Mouse (Mus musculus) G1E (cell line): Measurements from ENCODE around the gene Ralgds. TPM values are rescaled to one million over a fixed set of nuclear protein-coding genes. Genes with fewer than 3 reads are reported as not detected.

Experiments
- ATAC-seq: 2 replicates; pipeline ENCODE4 v1.8.0; 2016; ENCODE audit warnings: mild to moderate bottlenecking; ENCODE audit not compliant: insufficient number of reproducible peaks, poor library complexity, low FRiP score, severe bottlenecking; ENCODE audit errors: extremely low read depth
- DNase-seq: peaks from one replicate; pipeline ENCODE4 v3.0.0; 2012; ENCODE audit warnings: low spot score
- H3K27me3 ChIP-seq: 2 replicates; pipeline ENCODE4 v1.6.1; 2012; ENCODE audit warnings: mild to moderate bottlenecking, low read length, inconsistent platforms; ENCODE audit not compliant: insufficient read depth
- H3K36me3 ChIP-seq: replicated peaks from 2 replicates; pipeline ENCODE3; 2012; ENCODE audit warnings: mild to moderate bottlenecking, inconsistent platforms
- H3K4me1 ChIP-seq: 2 replicates; pipeline ENCODE4 v1.6.1; 2012; ENCODE audit warnings: low read depth, low read length, inconsistent platforms, mixed read lengths; ENCODE audit not compliant: insufficient read depth
- H3K4me3 ChIP-seq: 2 replicates; pipeline ENCODE4 v1.5.1; 2012; ENCODE audit warnings: low read depth, mild to moderate bottlenecking, inconsistent platforms, low read length, moderate library complexity, mixed read lengths
- H3K9me3 ChIP-seq: replicated peaks from 2 replicates; pipeline ENCODE4 v1.6.1; 2012; ENCODE audit warnings: inconsistent platforms
- CTCF ChIP-seq: IDR thresholded peaks from 2 replicates; pipeline ENCODE4 v1.5.1; 2012; ENCODE audit warnings: low read depth, low read length, inconsistent platforms, mixed read lengths
- GATA1 ChIP-seq: IDR thresholded peaks from 2 replicates; pipeline ENCODE4 v1.6.1; 2012; ENCODE audit warnings: borderline replicate concordance, low read length, inconsistent platforms, mixed read lengths
- GATA2 ChIP-seq: IDR thresholded peaks from 2 replicates; pipeline ENCODE4 v1.6.1; 2012; ENCODE audit warnings: low read depth, low read length, inconsistent platforms, borderline replicate concordance
- POLR2AphosphoS5 ChIP-seq: IDR thresholded peaks from 2 replicates; pipeline ENCODE4 v1.6.1; 2012; ENCODE audit warnings: low read depth, low read length, inconsistent platforms; ENCODE audit not compliant: insufficient replicate concordance
- TAL1 ChIP-seq: conservative IDR thresholded peaks from 2 replicates; pipeline ENCODE4 v1.6.1; 2012; ENCODE audit warnings: low read depth, low read length, inconsistent platforms, mixed read lengths
- polyA plus RNA-seq: library from polyadenylated mRNA; stranded (reverse); fragments of >175 nt; gene quantifications from 2 replicates; pipeline ENCODE4 v1.2.3, GENCODE M21; 2012
- total RNA-seq, 2 experiments: library from RNA; stranded (forward) in 1 of 2; stranded (reverse) in 1 of 2; fragments of 200-1000 nt in 1 of 2; fragments of >200 nt in 1 of 2; fragmentation: Nextera tagmentation in 1 of 2; gene quantifications; 2 replicates each; pipeline ENCODE4 v1.2.3; 2014 to 2017

Gene Ralgds
- total and polyA plus RNA-seq, 3 experiments = 0.02 to 0.49 TPM; not detected in 1

GRCm38 (mm10) chr2:28530311-28530710 lies 17.4 kb downstream of the Ralgds start:
- ATAC-seq (no peak), DNase-seq (no peak)
- H3K4me1 ChIP-seq = peaks cover 10% of the 10 kb centered on the region

GRCm38 (mm10) chr2:28532938-28533771 lies 20.2 kb downstream of the Ralgds start:
- TF ChIP-seq CTCF = no peak
- TF ChIP-seq GATA1 = no peak
- no peak for TF ChIP-seq GATA2
- no peak for TF ChIP-seq POLR2AphosphoS5
- no peak for TF ChIP-seq TAL1

More at GRCm38 (mm10) chr2:28530311-28530710, 17.4 kb downstream of the Ralgds start:
- Histone ChIP-seq H3K9me3 (no peaks in the 10 kb centered on the region), H3K4me3 (no peak overlapping the region), H3K36me3 (no peaks in the 10 kb centered on the region), H3K27me3 (peaks cover 72% of the 10 kb centered on the region)
- TF ChIP-seq CTCF (no peak), GATA2 (no peak), GATA1 (no peak), TAL1 (no peak), POLR2AphosphoS5 (no peak)

GRCm38 (mm10) chr2:28533901-28534435 lies 21.0 kb downstream of the Ralgds start:
- ATAC-seq (no peak), DNase-seq (no peak)
- no peak for TF ChIP-seq GATA1
- no peak for TF ChIP-seq POLR2AphosphoS5
- TF ChIP-seq CTCF = no peak
- TF ChIP-seq TAL1 = no peak
- TF ChIP-seq GATA2 = no peak
- Histone ChIP-seq H3K4me3 (no peak overlapping the region), H3K4me1 (peaks cover 5% of the 10 kb centered on the region), H3K9me3 (no peaks in the 10 kb centered on the region), H3K27me3 (peaks cover 63% of the 10 kb centered on the region), H3K36me3 (no peaks in the 10 kb centered on the region)

More at GRCm38 (mm10) chr2:28532938-28533771, 20.2 kb downstream of the Ralgds start:
- Histone ChIP-seq H3K36me3 (no peaks in the 10 kb centered on the region), H3K4me3 (peak overlapping the region; percentile 58; the same call in 1 of the 2 replicates), H3K9me3 (no peaks in the 10 kb centered on the region), H3K27me3 (peaks cover 69% of the 10 kb centered on the region), H3K4me1 (peaks cover 5% of the 10 kb centered on the region)
- DNase-seq = no peak
- ATAC-seq = no peak

GRCm38 (mm10) chr2:28534436-28535262 lies 21.7 kb downstream of the Ralgds start:
- DNase-seq = no peak
- ATAC-seq = no peak
- peaks cover 5% of the 10 kb centered on the region for H3K4me1 ChIP-seq
- peaks cover 59% of the 10 kb centered on the region for H3K27me3 ChIP-seq
- H3K9me3 ChIP-seq = no peaks in the 10 kb centered on the region
- H3K4me3 ChIP-seq = no peak overlapping the region
- TF ChIP-seq POLR2AphosphoS5 (no peak), CTCF (no peak), TAL1 (no peak), GATA1 (no peak), GATA2 (no peak)
- H3K36me3 ChIP-seq = no peaks in the 10 kb centered on the region

- DNase-seq = no peak
- no peaks in the 10 kb centered on the region for H3K36me3 ChIP-seq
- H3K4me1 ChIP-seq = peaks cover 5% of the 10 kb centered on the region
- no peaks in the 10 kb centered on the region for H3K9me3 ChIP-seq
- no peak for ATAC-seq
- peaks cover 57% of the 10 kb centered on the region for H3K27me3 ChIP-seq
- TF ChIP-seq CTCF = no peak
- TF ChIP-seq POLR2AphosphoS5 = no peak
- TF ChIP-seq GATA1 = no peak
- TF ChIP-seq TAL1 = no peak
- no peak for TF ChIP-seq GATA2
- H3K4me3 ChIP-seq = no peak overlapping the region
Observed at GRCm38 (mm10) chr2:28535263-28535540, 22.3 kb downstream of the Ralgds start.

GRCm38 (mm10) chr2:28535650-28536049 lies 22.7 kb downstream of the Ralgds start:
- Histone ChIP-seq H3K4me1 (peaks cover 5% of the 10 kb centered on the region), H3K4me3 (no peak overlapping the region), H3K27me3 (peaks cover 61% of the 10 kb centered on the region), H3K36me3 (no peaks in the 10 kb centered on the region), H3K9me3 (no peaks in the 10 kb centered on the region)
- DNase-seq (no peak), ATAC-seq (no peak)
- no peak for TF ChIP-seq POLR2AphosphoS5
- no peak for TF ChIP-seq GATA2
- no peak for TF ChIP-seq GATA1
- no peak for TF ChIP-seq CTCF
- no peak for TF ChIP-seq TAL1
